Comparison of ENCODE assay signal across 8 mouse cellular contexts in genomic region chr9:20493281-20493680, GRCm38 (mm10). TPM values are rescaled to one million over a fixed set of nuclear protein-coding genes. Genes with fewer than 3 reads are reported as not detected.
DNase-seq lines count a peak whose midpoint lies in the region; ATAC-seq and TF ChIP-seq lines count a peak whose summit lies in the region.

No protein-coding gene starts in this region.

- DNase-seq in cerebellum, adult 8-10 months: peak; percentile 26
- no peak for DNase-seq in cerebellum, adult 18-20 months
- no peak for DNase-seq in testis, postnatal 10 days (ENCODE audit: low spot score)
- DNase-seq in forebrain, embryonic 14.5 days (ENCODE audit: low spot score): no peak
- no peak for DNase-seq in limb, embryonic 10.5 days (ENCODE audit: low spot score)
- DNase-seq in gastrocnemius, adult 8-10 months (ENCODE audit: low spot score in 2 of 2): no peak

- ATAC-seq in forebrain, embryonic 14.5 days: no peak

- no peak for TF ChIP-seq CTCF in testis, adult 2 months (IDR thresholded peaks at IDR 0.05; ENCODE audit: control insufficient read depth, insufficient read depth, insufficient replicate concordance, low read depth, low read length)

- H3ac ChIP-seq in myocyte (ENCODE audit: control insufficient read depth, insufficient read length): peak overlapping the region; percentile 77

- no peaks in the 10 kb centered on the region for H3K9me3 ChIP-seq in forebrain, embryonic 14.5 days (replicated peaks; ENCODE audit: control insufficient read depth, low read length)
- no peaks in the 10 kb centered on the region for H3K9me3 ChIP-seq in limb, embryonic 10.5 days (replicated peaks)

- peak overlapping the region; percentile 82 for H3K4me2 ChIP-seq in forebrain, embryonic 14.5 days (ENCODE audit: low read length)
- peak overlapping the region; percentile 89 for H3K4me2 ChIP-seq in myocyte (ENCODE audit: low read depth)

- no peaks in the 10 kb centered on the region for H3K27me3 ChIP-seq in testis, adult 2 months (ENCODE audit: control insufficient read depth, insufficient read depth, low read length)
- no peaks in the 10 kb centered on the region for H3K27me3 ChIP-seq in forebrain, embryonic 14.5 days (replicated peaks; ENCODE audit: control insufficient read depth, insufficient read depth, low read length)
- no peaks in the 10 kb centered on the region for H3K27me3 ChIP-seq in limb, embryonic 10.5 days (ENCODE audit: low read depth, poor library complexity, severe bottlenecking)
- no peaks in the 10 kb centered on the region for H3K27me3 ChIP-seq in myocyte (ENCODE audit: control insufficient read depth, insufficient read depth, insufficient read length)

- no peaks in the 10 kb centered on the region for H3K4me1 ChIP-seq in testis, adult 2 months (ENCODE audit: control insufficient read depth, insufficient read depth, low read length)
- peaks cover 8% of the 10 kb centered on the region for H3K4me1 ChIP-seq in forebrain, embryonic 14.5 days (ENCODE audit: control insufficient read depth, insufficient read depth, low read length)
- H3K4me1 ChIP-seq in limb, embryonic 10.5 days: peaks cover 18% of the 10 kb centered on the region

- 10% methylated on average over 9 of the region's 9 CpGs for WGBS in forebrain, embryonic 14.5 days
- 10% methylated on average over 9 of the region's 9 CpGs for WGBS in limb, embryonic 10.5 days

- no peak for TF ChIP-seq POLR2A in testis, adult 2 months (IDR thresholded peaks at IDR 0.05; ENCODE audit: control insufficient read depth, low read depth, low read length)
- no peak for TF ChIP-seq POLR2A in myocyte (IDR thresholded peaks at IDR 0.05; ENCODE audit: insufficient read length, low read depth)

- peak overlapping the region; percentile 73 for H3K9ac ChIP-seq in forebrain, embryonic 14.5 days (ENCODE audit: low read length)

- peak overlapping the region; percentile 98 for H3K4me3 ChIP-seq in testis, adult 2 months (ENCODE audit: control insufficient read depth, low read depth, low read length)
- H3K4me3 ChIP-seq in forebrain, embryonic 14.5 days (ENCODE audit: low read depth, low read length): peak overlapping the region; percentile 53
- peak overlapping the region; percentile 90 for H3K4me3 ChIP-seq in limb, embryonic 10.5 days
- peak overlapping the region; percentile 94 for H3K4me3 ChIP-seq in myocyte

- H3K79me2 ChIP-seq in myocyte (ENCODE audit: control insufficient read depth, insufficient read depth): peaks cover 28% of the 10 kb centered on the region

- H3K36me3 ChIP-seq in testis, adult 2 months (ENCODE audit: control insufficient read depth, insufficient read depth, low read length): no peaks in the 10 kb centered on the region
- H3K36me3 ChIP-seq in forebrain, embryonic 14.5 days (ENCODE audit: control insufficient read depth, insufficient read depth, low read length): peaks cover 28% of the 10 kb centered on the region
- peaks cover 61% of the 10 kb centered on the region for H3K36me3 ChIP-seq in limb, embryonic 10.5 days
- peaks cover 25% of the 10 kb centered on the region for H3K36me3 ChIP-seq in myocyte (ENCODE audit: control insufficient read depth, insufficient read depth)

- H3K27ac ChIP-seq in testis, adult 2 months (ENCODE audit: control insufficient read depth, insufficient read depth, low read depth, low read length): peak overlapping the region; percentile 94; the same call in 1 of the 2 replicates
- H3K27ac ChIP-seq in forebrain, embryonic 14.5 days (ENCODE audit: low read depth, low read length): peak overlapping the region; percentile 84
- H3K27ac ChIP-seq in limb, embryonic 10.5 days: peak overlapping the region; percentile 93

TF ChIP-seq in myocyte, 11 proteins besides CTCF, POLR2A, EP300 and RAD21:
- TF ChIP-seq E2F4 (IDR thresholded peaks at IDR 0.05; ENCODE audit: insufficient read depth) (no peak), USF1 (IDR thresholded peaks at IDR 0.05; ENCODE audit: low read depth) (no peak), POLR2AphosphoS2 (IDR thresholded peaks at IDR 0.05; ENCODE audit: insufficient read length, low read depth) (no peak), MAX (IDR thresholded peaks at IDR 0.05; ENCODE audit: low read depth) (no peak), TCF3 (IDR thresholded peaks at IDR 0.05; ENCODE audit: insufficient read length, low read depth) (no peak), MYOD1 (IDR thresholded peaks at IDR 0.05; ENCODE audit: control insufficient read depth in 1 of 3, insufficient read length in 2 of 3, low read depth in 2 of 3) (no peak), CEBPB (IDR thresholded peaks at IDR 0.05; ENCODE audit: insufficient read depth, poor library complexity, severe bottlenecking) (no peak), MYOG (IDR thresholded peaks at IDR 0.05; ENCODE audit: control insufficient read depth in 1 of 3, insufficient read depth in 1 of 3, insufficient read length in 2 of 3, low read depth in 2 of 3) (no peak), TCF12 (IDR thresholded peaks at IDR 0.05; ENCODE audit: insufficient read depth, poor library complexity, severe bottlenecking) (no peak), REST (IDR thresholded peaks at IDR 0.05; ENCODE audit: insufficient read depth, insufficient read length) (no peak), SRF (IDR thresholded peaks at IDR 0.05; ENCODE audit: control insufficient read depth, insufficient read length, low read depth) (no peak)

RNA-seq across cellular contexts. Expression of gene Zfp426, which starts 0.7 kb away (rescaled TPM):
- polyA plus RNA-seq in testis, adult 2 months (2012; rRNA removed): 8.8 and 9.4 TPM in 2 replicates
- polyA plus RNA-seq in forebrain, embryonic 14.5 days (2014; fragmentation: Nextera tagmentation; extraction: Ambion mirVana): 40.5 and 41.6 TPM in 2 replicates
- 17.7 and 23.6 TPM in 2 replicates for polyA plus RNA-seq in limb, embryonic 10.5 days (2016; fragmentation: Nextera tagmentation; extraction: Ambion mirVana)
- polyA plus RNA-seq in myocyte (2012; fragmentation: generic; extraction: Trizol): 5.5 TPM
- total RNA-seq in gastrocnemius, adult 8-10 months (2022): 1 to 10 TPM; 7.3 to 9.6 (median 8.2) TPM

RNA-seq across cellular contexts. Expression of gene Zfp266, which starts 27.9 kb away (rescaled TPM):
- polyA plus RNA-seq in testis, adult 2 months (2012; rRNA removed): 2.1 and 2.5 TPM in 2 replicates
- polyA plus RNA-seq in forebrain, embryonic 14.5 days (2014; fragmentation: Nextera tagmentation; extraction: Ambion mirVana): 101 and 120 TPM in 2 replicates
- 128 and 162 TPM in 2 replicates for polyA plus RNA-seq in limb, embryonic 10.5 days (2016; fragmentation: Nextera tagmentation; extraction: Ambion mirVana)
- 5.8 TPM for polyA plus RNA-seq in myocyte (2012; fragmentation: generic; extraction: Trizol)
- total RNA-seq in gastrocnemius, adult 8-10 months (2022): 10 to 100 TPM; 13.4 to 20.6 (median 18.9) TPM

RNA-seq across cellular contexts. Expression of gene Zfp26, which starts 33.3 kb away (rescaled TPM):
- polyA plus RNA-seq in testis, adult 2 months (2012; rRNA removed): 1.5 and 2.3 TPM in 2 replicates
- polyA plus RNA-seq in forebrain, embryonic 14.5 days (2014; fragmentation: Nextera tagmentation; extraction: Ambion mirVana): 26.5 and 32.4 TPM in 2 replicates
- polyA plus RNA-seq in limb, embryonic 10.5 days (2016; fragmentation: Nextera tagmentation; extraction: Ambion mirVana): 21.1 and 26.7 TPM in 2 replicates
- polyA plus RNA-seq in myocyte (2012; fragmentation: generic; extraction: Trizol): 2.0 TPM
- total RNA-seq in gastrocnemius, adult 8-10 months (2022): 1 to 10 TPM; 5.8 to 10.0 (median 8.8) TPM

Comparison
In these comparisons a context has a peak if more than half of its experiments do, and no peak if none do; other contexts are left out.
1. RNA of gene Zfp266, which starts 27.9 kb away (polyA plus RNA-seq): 128 to 162 TPM in limb, embryonic 10.5 days and 101 to 120 TPM in forebrain, embryonic 14.5 days; 5.8 TPM in myocyte (single experiment) and 2.1 to 2.5 TPM in testis, adult 2 months; every median in the first group is over 10 times any median in the second.
2. Peak in every context shown above with its lines, with median percentiles within 50 percentile points of each other: H3K27ac ChIP-seq and H3K4me3 ChIP-seq.